Mouse (Mus musculus): ENCODE results near the gene Hs6st3. TPM values are rescaled to one million over a fixed set of nuclear protein-coding genes. Genes with fewer than 3 reads are reported as not detected.
A peak's percentile ranks its signal among the peaks of the same experiment; 100 is the strongest.

Gene Hs6st3
- total and polyA plus RNA-seq, 2 experiments from 2014 or later: not detected

DNA sequence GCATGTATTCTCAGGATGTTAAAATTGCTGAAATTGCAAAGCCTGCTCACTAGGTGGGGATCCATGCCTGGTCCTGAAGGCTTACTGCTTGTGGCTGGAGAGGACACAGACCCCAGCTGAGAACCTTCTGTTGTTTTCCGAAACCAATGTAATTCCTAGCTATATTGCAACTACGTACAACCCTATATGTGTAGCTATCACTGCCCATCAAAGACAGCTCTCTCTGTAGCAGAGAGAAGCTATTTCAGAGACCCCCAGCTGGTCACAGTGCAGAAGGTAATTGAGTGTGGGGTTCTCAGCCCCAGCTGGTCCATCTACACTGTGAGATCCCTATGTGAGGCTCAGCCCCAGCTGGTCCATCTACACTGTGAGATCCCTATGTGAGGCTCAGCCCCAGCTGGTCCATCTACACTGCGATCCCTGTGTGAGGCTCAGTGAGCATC is 28.3 kb upstream of the Hs6st3 start:
- WGBS: 78% methylated on average over 3 of the region's 3 CpGs

DNA sequence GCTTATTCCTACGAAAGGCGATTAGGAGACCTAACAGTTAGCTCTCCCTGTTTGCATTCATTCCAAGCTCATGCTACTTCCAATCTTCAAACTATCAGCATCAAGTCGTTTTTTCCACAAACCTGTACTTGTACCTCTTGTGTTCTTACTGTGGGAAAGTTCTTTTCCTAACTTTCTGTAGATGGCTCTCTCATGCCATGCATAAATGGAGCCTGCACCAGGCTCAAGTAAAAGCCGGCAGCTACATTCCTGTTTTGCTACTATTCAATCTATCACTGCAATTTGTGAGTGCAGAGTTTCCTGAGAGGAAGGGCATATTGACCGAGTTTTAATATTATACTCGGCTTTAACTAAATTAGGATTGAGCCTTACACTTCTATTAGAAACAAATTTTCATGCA is 25.6 kb upstream of the Hs6st3 start:
- H3K27me3 ChIP-seq (ENCODE audit: control insufficient read depth, insufficient read depth, low read length): no peaks in the 10 kb centered on the region
- H3K27ac ChIP-seq (ENCODE audit: low read depth): no peak overlapping the region
- TF ChIP-seq CTCF (IDR thresholded peaks at IDR 0.05; ENCODE audit: low read depth): no peak
- no peak for TF ChIP-seq EP300 (IDR thresholded peaks at IDR 0.05; ENCODE audit: low read depth)
- no peaks in the 10 kb centered on the region for H3K36me3 ChIP-seq (replicated peaks; ENCODE audit: control insufficient read depth, insufficient read depth, low read length)
- 60% methylated on average over 6 of the region's 6 CpGs for WGBS
- no peaks in the 10 kb centered on the region for H3K9me3 ChIP-seq (replicated peaks; ENCODE audit: control insufficient read depth, low read length)
- DNase-seq (ENCODE audit: low spot score): no peak
- H3K4me2 ChIP-seq (ENCODE audit: low read depth, low read length): no peak overlapping the region
- no peak for ATAC-seq (ENCODE audit: insufficient read depth, low read depth)
- H3K4me3 ChIP-seq (ENCODE audit: low read depth, low read length): no peak overlapping the region
- H3K9ac ChIP-seq (replicated peaks; ENCODE audit: low read depth, low read length): no peak overlapping the region
- no peaks in the 10 kb centered on the region for H3K4me1 ChIP-seq (ENCODE audit: control insufficient read depth, insufficient read depth)

More for the DNA sequence above, 28.3 kb upstream of the Hs6st3 start:
- no peak overlapping the region for H3K4me3 ChIP-seq (ENCODE audit: low read depth, low read length)
- H3K27ac ChIP-seq (ENCODE audit: low read depth): no peak overlapping the region
- DNase-seq (ENCODE audit: low spot score): no peak
- no peaks in the 10 kb centered on the region for H3K27me3 ChIP-seq (ENCODE audit: control insufficient read depth, insufficient read depth, low read length)
- H3K9me3 ChIP-seq (replicated peaks; ENCODE audit: control insufficient read depth, low read length): no peaks in the 10 kb centered on the region
- H3K4me1 ChIP-seq (ENCODE audit: control insufficient read depth, insufficient read depth): no peaks in the 10 kb centered on the region
- no peak for ATAC-seq (ENCODE audit: insufficient read depth, low read depth)
- H3K36me3 ChIP-seq (replicated peaks; ENCODE audit: control insufficient read depth, insufficient read depth, low read length): no peaks in the 10 kb centered on the region
- no peak overlapping the region for H3K9ac ChIP-seq (replicated peaks; ENCODE audit: low read depth, low read length)
- no peak for TF ChIP-seq CTCF (IDR thresholded peaks at IDR 0.05; ENCODE audit: low read depth)
- no peak for TF ChIP-seq EP300 (IDR thresholded peaks at IDR 0.05; ENCODE audit: low read depth)
- no peak overlapping the region for H3K4me2 ChIP-seq (ENCODE audit: low read depth, low read length)

DNA sequence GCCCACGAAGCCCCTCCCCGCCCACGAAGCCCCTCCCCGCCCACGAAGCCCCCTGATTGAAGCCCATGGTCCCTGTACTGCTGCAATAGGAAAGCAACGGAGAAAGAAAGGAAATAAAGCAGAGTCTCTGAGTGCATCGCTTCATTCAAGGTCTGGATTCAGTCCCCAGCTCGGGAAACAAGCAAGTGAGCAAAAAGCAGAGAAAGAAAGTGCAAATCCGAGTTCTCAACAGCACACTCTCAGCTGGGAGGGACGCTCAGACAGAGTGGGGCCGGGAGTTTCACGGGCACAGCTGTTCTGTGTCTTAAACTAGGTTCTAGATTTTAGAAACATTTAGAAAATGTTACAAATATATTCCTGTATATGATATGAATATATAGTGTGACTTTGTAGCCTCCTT is 14.6 kb upstream of the Hs6st3 start:
- no peaks in the 10 kb centered on the region for H3K4me1 ChIP-seq (ENCODE audit: control insufficient read depth, insufficient read depth)
- no peak for TF ChIP-seq EP300 (IDR thresholded peaks at IDR 0.05; ENCODE audit: low read depth)
- no peak for TF ChIP-seq CTCF (IDR thresholded peaks at IDR 0.05; ENCODE audit: low read depth)
- no peaks in the 10 kb centered on the region for H3K9me3 ChIP-seq (replicated peaks; ENCODE audit: control insufficient read depth, low read length)
- no peak for DNase-seq (ENCODE audit: low spot score)
- no peak for ATAC-seq (ENCODE audit: insufficient read depth, low read depth)
- no peak overlapping the region for H3K27ac ChIP-seq (ENCODE audit: low read depth)
- H3K4me3 ChIP-seq (ENCODE audit: low read depth, low read length): peak overlapping the region; percentile 34
- H3K9ac ChIP-seq (replicated peaks; ENCODE audit: low read depth, low read length): 0 out of 2 replicates have a peak overlapping the region, but pooled peaks have one; percentile 12
- H3K36me3 ChIP-seq (replicated peaks; ENCODE audit: control insufficient read depth, insufficient read depth, low read length): no peaks in the 10 kb centered on the region
- H3K4me2 ChIP-seq (ENCODE audit: low read depth, low read length): peak overlapping the region; percentile 62
- 7% methylated on average over 12 of the region's 12 CpGs for WGBS
- no peaks in the 10 kb centered on the region for H3K27me3 ChIP-seq (ENCODE audit: control insufficient read depth, insufficient read depth, low read length)

DNA sequence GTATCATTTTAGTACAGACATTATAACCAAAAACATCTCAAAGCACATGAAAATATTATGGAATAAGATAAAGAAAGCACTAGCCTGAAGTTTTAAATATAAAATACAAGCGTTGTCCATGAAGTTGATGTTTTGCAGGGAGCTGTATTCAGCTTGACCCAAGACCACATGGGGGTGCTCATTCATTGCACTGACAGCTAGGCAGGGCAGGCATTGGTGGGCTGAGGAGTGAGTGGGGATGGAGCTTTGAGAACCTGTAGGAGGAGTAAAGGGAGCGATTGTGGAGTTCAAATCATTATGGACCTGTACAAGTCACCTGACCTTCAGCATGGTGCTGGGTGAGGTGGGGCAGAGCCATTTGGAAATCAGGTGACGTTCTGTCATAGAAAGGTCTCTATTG is 14.1 kb upstream of the Hs6st3 start:
- no peak overlapping the region for H3K27ac ChIP-seq (ENCODE audit: low read depth)
- peak; percentile 75; the same call in 1 of the 2 replicates for ATAC-seq (ENCODE audit: insufficient read depth, low read depth)

DNA sequence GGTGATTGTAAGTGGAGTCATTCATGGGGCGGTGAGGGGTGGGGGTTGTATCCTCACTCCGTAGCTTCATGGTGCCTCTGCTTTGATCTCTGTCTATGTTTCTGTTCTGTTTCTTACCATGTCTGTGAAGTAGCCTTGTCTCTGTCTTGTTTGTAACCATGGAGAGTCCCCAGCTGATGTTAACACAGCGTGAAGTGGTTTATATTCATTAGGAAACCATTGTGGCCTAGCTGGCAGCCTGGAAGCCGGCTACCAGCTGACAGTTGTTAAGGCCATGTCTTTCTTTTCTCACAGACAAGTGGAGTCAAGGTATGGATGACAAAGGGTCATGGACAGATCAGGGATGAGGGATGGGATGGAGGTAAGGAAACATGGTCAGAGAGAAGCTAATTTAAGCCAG is 12.3 kb upstream of the Hs6st3 start:
- Histone ChIP-seq H3K27me3 (ENCODE audit: control insufficient read depth, insufficient read depth, low read length) (no peaks in the 10 kb centered on the region), H3K9me3 (replicated peaks; ENCODE audit: control insufficient read depth, low read length) (no peaks in the 10 kb centered on the region), H3K4me3 (ENCODE audit: low read depth, low read length) (no peak overlapping the region), H3K27ac (ENCODE audit: low read depth) (no peak overlapping the region), H3K4me2 (ENCODE audit: low read depth, low read length) (no peak overlapping the region), H3K4me1 (ENCODE audit: control insufficient read depth, insufficient read depth) (no peaks in the 10 kb centered on the region), H3K9ac (replicated peaks; ENCODE audit: low read depth, low read length) (no peak overlapping the region), H3K36me3 (replicated peaks; ENCODE audit: control insufficient read depth, insufficient read depth, low read length) (no peaks in the 10 kb centered on the region)
- no peak for DNase-seq (ENCODE audit: low spot score)
- ATAC-seq (ENCODE audit: insufficient read depth, low read depth): no peak
- 63% methylated on average over 4 of the region's 4 CpGs for WGBS
- TF ChIP-seq CTCF (IDR thresholded peaks at IDR 0.05; ENCODE audit: low read depth): no peak
- TF ChIP-seq EP300 (IDR thresholded peaks at IDR 0.05; ENCODE audit: low read depth): no peak

More for the DNA sequence above, 14.1 kb upstream of the Hs6st3 start:
- no peaks in the 10 kb centered on the region for H3K27me3 ChIP-seq (ENCODE audit: control insufficient read depth, insufficient read depth, low read length)
- TF ChIP-seq EP300 (IDR thresholded peaks at IDR 0.05; ENCODE audit: low read depth) (no peak), CTCF (IDR thresholded peaks at IDR 0.05; ENCODE audit: low read depth) (peak; percentile 71)
- peak overlapping the region; percentile 34; the same call in 1 of the 2 replicates for H3K4me3 ChIP-seq (ENCODE audit: low read depth, low read length)
- peak overlapping the region; percentile 62 for H3K4me2 ChIP-seq (ENCODE audit: low read depth, low read length)
- no peaks in the 10 kb centered on the region for H3K36me3 ChIP-seq (replicated peaks; ENCODE audit: control insufficient read depth, insufficient read depth, low read length)
- peak; percentile 51 for DNase-seq (ENCODE audit: low spot score)
- 32% methylated on average over 3 of the region's 3 CpGs for WGBS
- no peak overlapping the region for H3K9ac ChIP-seq (replicated peaks; ENCODE audit: low read depth, low read length)
- H3K9me3 ChIP-seq (replicated peaks; ENCODE audit: control insufficient read depth, low read length): no peaks in the 10 kb centered on the region
- no peaks in the 10 kb centered on the region for H3K4me1 ChIP-seq (ENCODE audit: control insufficient read depth, insufficient read depth)

DNA sequence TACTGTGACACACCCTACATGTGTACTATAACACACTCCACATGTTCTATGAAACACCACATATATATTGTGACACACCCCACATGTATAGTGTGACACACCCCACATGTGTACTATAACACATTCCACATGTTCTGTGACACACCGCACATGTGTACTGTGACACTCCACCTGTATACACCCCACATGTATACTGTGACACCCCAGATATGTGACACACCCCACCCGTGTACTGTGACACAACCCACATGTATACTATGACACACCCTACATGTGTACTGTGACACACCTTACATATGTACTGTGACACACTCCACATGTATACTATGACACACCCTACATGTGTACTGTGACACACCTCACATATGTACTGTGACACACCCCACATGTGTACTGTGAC is 10.8 kb upstream of the Hs6st3 start:
- Histone ChIP-seq H3K36me3 (replicated peaks; ENCODE audit: control insufficient read depth, insufficient read depth, low read length) (no peaks in the 10 kb centered on the region), H3K4me2 (ENCODE audit: low read depth, low read length) (no peak overlapping the region), H3K27me3 (ENCODE audit: control insufficient read depth, insufficient read depth, low read length) (no peaks in the 10 kb centered on the region), H3K9ac (replicated peaks; ENCODE audit: low read depth, low read length) (no peak overlapping the region), H3K9me3 (replicated peaks; ENCODE audit: control insufficient read depth, low read length) (no peaks in the 10 kb centered on the region), H3K4me3 (ENCODE audit: low read depth, low read length) (no peak overlapping the region), H3K4me1 (ENCODE audit: control insufficient read depth, insufficient read depth) (no peaks in the 10 kb centered on the region), H3K27ac (ENCODE audit: low read depth) (no peak overlapping the region)
- DNase-seq (ENCODE audit: low spot score) (no peak), ATAC-seq (ENCODE audit: insufficient read depth, low read depth) (no peak)
- WGBS: 84% methylated on average over 2 of the region's 2 CpGs
- no peak for TF ChIP-seq CTCF (IDR thresholded peaks at IDR 0.05; ENCODE audit: low read depth)
- TF ChIP-seq EP300 (IDR thresholded peaks at IDR 0.05; ENCODE audit: low read depth): no peak
